13 mouse cellular contexts compared by ENCODE assay signal in the genomic region with DNA sequence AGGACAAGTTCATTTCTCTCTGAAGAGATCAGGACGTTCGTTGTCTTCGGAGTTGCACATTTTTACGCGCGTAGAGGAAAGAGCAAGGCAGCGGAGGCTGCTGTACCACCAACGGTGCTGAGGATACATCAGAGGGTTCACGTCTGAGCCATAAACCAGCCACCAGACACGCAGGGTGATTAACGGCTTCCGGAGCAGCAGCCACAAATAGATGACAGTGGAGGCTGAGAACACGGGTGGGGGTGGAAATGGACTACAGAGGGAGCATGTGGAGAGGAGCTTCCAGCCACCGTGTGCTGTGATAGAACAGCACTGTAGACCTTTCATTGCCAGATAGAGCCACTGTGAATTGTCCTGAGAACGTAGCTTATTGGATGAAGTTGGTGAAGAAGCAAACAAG. TPM values are rescaled to one million over a fixed set of nuclear protein-coding genes. Genes with fewer than 3 reads are reported as not detected.
A peak's percentile ranks its signal among the peaks of the same experiment; 100 is the strongest.
DNase-seq lines count a peak whose midpoint lies in the region; ATAC-seq and TF ChIP-seq lines count a peak whose summit lies in the region.
"Had no signal": no experiment of that assay in that cellular context is flagged by ENCODE, and none has a peak within 500 bp of the region (broad histone marks: within the 10 kb centered on the region; RNA-seq: fewer than 3 reads in every experiment).

No protein-coding gene starts in this region.

- H3K27me3 ChIP-seq in spleen, adult 2 months (ENCODE audit: control insufficient read depth, insufficient read depth, low read length) = no peaks in the 10 kb centered on the region
- H3K27me3 ChIP-seq in limb, embryonic 12.5 days = no peaks in the 10 kb centered on the region
- no peaks in the 10 kb centered on the region for H3K27me3 ChIP-seq in midbrain, postnatal 0 days (ENCODE audit: insufficient read depth, low read length)

- no peak overlapping the region for H3K9ac ChIP-seq in limb, embryonic 12.5 days (replicated peaks)
- no peak overlapping the region for H3K9ac ChIP-seq in midbrain, postnatal 0 days (replicated peaks; ENCODE audit: low read length, poor library complexity, severe bottlenecking)

- intact Hi-C loops in gastrocnemius, postnatal 36 days (cut with DNase I) = no loop called here

- TF ChIP-seq CTCF in spleen, adult 2 months (IDR thresholded peaks at IDR 0.05; ENCODE audit: extremely low read depth, insufficient read depth, insufficient read length, insufficient replicate concordance) = no peak
- TF ChIP-seq CTCF in midbrain, postnatal 0 days (IDR thresholded peaks at IDR 0.05) = no peak

- peak overlapping the region; percentile 45 for H3K4me2 ChIP-seq in limb, embryonic 12.5 days
- no peak overlapping the region for H3K4me2 ChIP-seq in midbrain, postnatal 0 days (ENCODE audit: low read depth, low read length, poor library complexity, severe bottlenecking)

- no peak for TF ChIP-seq POLR2A in spleen, adult 2 months (IDR thresholded peaks at IDR 0.05; ENCODE audit: low read depth, low read length)

- no peaks in the 10 kb centered on the region for H3K36me3 ChIP-seq in spleen, adult 2 months (ENCODE audit: control insufficient read depth, insufficient read depth, low read length)
- no peaks in the 10 kb centered on the region for H3K36me3 ChIP-seq in limb, embryonic 12.5 days
- no peaks in the 10 kb centered on the region for H3K36me3 ChIP-seq in midbrain, postnatal 0 days (ENCODE audit: insufficient read depth, low read length)

- peak; percentile 84 for ATAC-seq in inflammation-experienced regulatory T-cells, adult 6 months
- ATAC-seq in limb, embryonic 12.5 days (ENCODE audit: insufficient number of reproducible peaks, insufficient read depth, low FRiP score, low TSS enrichment, low read depth) = no peak
- ATAC-seq in midbrain, postnatal 0 days (ENCODE audit: low FRiP score) = no peak

- 41% methylated on average over 15 of the region's 15 CpGs for WGBS in spleen, adult 2 months
- 30% methylated on average over 15 of the region's 15 CpGs for WGBS in limb, embryonic 12.5 days
- 73% methylated on average over 15 of the region's 15 CpGs for WGBS in midbrain, postnatal 0 days

- H3K4me3 ChIP-seq in spleen, adult 2 months (ENCODE audit: extremely low read depth, insufficient read depth, insufficient read length) = peak overlapping the region; percentile 5; the same call in 1 of the 2 replicates
- peak overlapping the region; percentile 15; the same call in 1 of the 2 replicates for H3K4me3 ChIP-seq in limb, embryonic 12.5 days (replicated peaks)
- no peak overlapping the region for H3K4me3 ChIP-seq in midbrain, postnatal 0 days (ENCODE audit: low read depth, low read length)

- DNase-seq in spleen, adult 2 months (ENCODE audit: low read depth in 1 of 2, low spot score in 2 of 2) = peak in 1 of 2 experiments; percentile 9
- DNase-seq in spleen, adult 12 weeks (ENCODE audit: low spot score) = no peak
- DNase-seq in thymus, postnatal 25 days = peak; percentile 28
- no peak for DNase-seq in midbrain, postnatal 0 days (ENCODE audit: low spot score)
- no peak for DNase-seq in gastrocnemius, postnatal 36 days
- no peak for DNase-seq in layer of hippocampus, postnatal 10 days (ENCODE audit: low spot score in 2 of 2)
- DNase-seq: lung, postnatal 10 days had no signal

- no peak overlapping the region for H3K27ac ChIP-seq in spleen, adult 2 months (ENCODE audit: insufficient read depth, low read length)
- no peak overlapping the region for H3K27ac ChIP-seq in limb, embryonic 12.5 days
- H3K27ac ChIP-seq in midbrain, postnatal 0 days (ENCODE audit: low read depth, low read length) = no peak overlapping the region

- peaks cover 1% of the 10 kb centered on the region; the same call in 1 of the 2 replicates for H3K4me1 ChIP-seq in spleen, adult 2 months (ENCODE audit: control insufficient read depth, insufficient read depth, insufficient read length)
- H3K4me1 ChIP-seq in limb, embryonic 12.5 days (replicated peaks) = peaks cover 19% of the 10 kb centered on the region
- no peaks in the 10 kb centered on the region for H3K4me1 ChIP-seq in midbrain, postnatal 0 days (ENCODE audit: insufficient read depth, low read length)

- H3K9me3 ChIP-seq in limb, embryonic 12.5 days = no peaks in the 10 kb centered on the region
- H3K9me3 ChIP-seq in midbrain, postnatal 0 days (ENCODE audit: low read length) = no peaks in the 10 kb centered on the region

RNA-seq across cellular contexts. Expression of gene 1700020N01Rik, which starts 33.2 kb away (rescaled TPM):
- polyA plus RNA-seq in spleen, adult 2 months (2012; rRNA removed) = not detected in 2 replicates
- polyA plus RNA-seq in inflammation-experienced regulatory T-cells, adult 6 months (2017; shearing (Covaris generic)) = not detected
- polyA plus RNA-seq in limb, embryonic 12.5 days (2016; fragmentation: Nextera tagmentation; extraction: Ambion mirVana) = not detected in 2 replicates
- not detected in 2 replicates for total RNA-seq in midbrain, postnatal 0 days (2014; rRNA removed)
- not detected in 2 replicates for polyA plus RNA-seq in midbrain, postnatal 0 days (2015; fragmentation: Nextera tagmentation; extraction: Ambion mirVana)
- not detected for total RNA-seq in gastrocnemius, postnatal 36 days (2021)
- total RNA-seq in layer of hippocampus, postnatal 10 days (2021) = not detected
- total RNA-seq: granulocyte monocyte progenitor cell, adult 5-6 weeks; hematopoietic stem cell, adult 5-6 weeks; left cerebral cortex, postnatal 14 days had no signal
- polyA plus RNA-seq: urinary bladder, adult 2 months had no signal
